ENCODE assay signal across 12 mouse cellular contexts in genomic region chr1:161621291-161621690, GRCm38 (mm10).
DNase-seq lines count a peak whose midpoint lies in the region; ATAC-seq and TF ChIP-seq lines count a peak whose summit lies in the region.
"Had no signal": no experiment of that assay in that cellular context is flagged by ENCODE, and none has a peak within 500 bp of the region (broad histone marks: within the 10 kb centered on the region; RNA-seq: fewer than 3 reads in every experiment).

No protein-coding gene starts in this region.

- no peak overlapping the region for H3K4me2 ChIP-seq in lung, postnatal 0 days (replicated peaks; ENCODE audit: low read depth, low read length)
- H3K4me2 ChIP-seq in kidney, embryonic 16.5 days (replicated peaks; ENCODE audit: low read depth, low read length), result no peak overlapping the region
- H3K4me2 ChIP-seq: intestine, embryonic 15.5 days; midbrain, embryonic 12.5 days; neural tube, embryonic 12.5 days had no signal

- DNase-seq in lung, postnatal 0 days (ENCODE audit: low spot score), result peak; percentile 9
- no peak for DNase-seq in lung, postnatal 10 days
- peak; percentile 80 for DNase-seq in Patski (ENCODE audit: low read depth, low spot score)
- DNase-seq in cerebellum, adult 8-10 months, result peak; percentile 9
- peak; percentile 15 to 21 for DNase-seq in left cerebral cortex, postnatal 36 days (ENCODE audit: low spot score in 2 of 2)
- DNase-seq in kidney, postnatal 10 days, result no peak
- DNase-seq in gastrocnemius, postnatal 25 days, result no peak
- DNase-seq: kidney, postnatal 36 days had no signal

- CTCF ChIA-PET in Patski (lab: Charles Lee), result no interaction called here

- intact Hi-C loops in left cerebral cortex, postnatal 36 days (cut with DNase I), result no loop called here

- no peaks in the 10 kb centered on the region for H3K27me3 ChIP-seq in lung, postnatal 0 days (replicated peaks; ENCODE audit: insufficient read depth, low read length)
- no peaks in the 10 kb centered on the region for H3K27me3 ChIP-seq in Patski
- H3K27me3 ChIP-seq in kidney, embryonic 16.5 days (ENCODE audit: insufficient read depth, low read length), result no peaks in the 10 kb centered on the region
- H3K27me3 ChIP-seq: intestine, embryonic 15.5 days; midbrain, embryonic 12.5 days; neural tube, embryonic 12.5 days had no signal

- H3K4me3 ChIP-seq in lung, postnatal 0 days (ENCODE audit: low read depth, low read length), result no peak overlapping the region
- H3K4me3 ChIP-seq in kidney, embryonic 16.5 days (ENCODE audit: low read length), result no peak overlapping the region
- H3K4me3 ChIP-seq: intestine, embryonic 15.5 days; midbrain, embryonic 12.5 days; neural tube, embryonic 12.5 days had no signal

- POLR2A ChIA-PET in Patski (lab: Charles Lee), result no interaction called here

- no peak for ATAC-seq in lung, postnatal 0 days
- peak; percentile 98 for ATAC-seq in Patski
- no peak for ATAC-seq in kidney, embryonic 16.5 days (ENCODE audit: low FRiP score, low TSS enrichment)
- ATAC-seq: intestine, embryonic 15.5 days had no signal

- H3K9me3 ChIP-seq in lung, postnatal 0 days (ENCODE audit: low read length), result no peaks in the 10 kb centered on the region
- H3K9me3 ChIP-seq in kidney, embryonic 16.5 days (ENCODE audit: low read length), result no peaks in the 10 kb centered on the region
- H3K9me3 ChIP-seq: intestine, embryonic 15.5 days; midbrain, embryonic 12.5 days; neural tube, embryonic 12.5 days had no signal

- no peak overlapping the region for H3K9ac ChIP-seq in lung, postnatal 0 days (replicated peaks; ENCODE audit: low read depth)
- H3K9ac ChIP-seq in kidney, embryonic 16.5 days (replicated peaks; ENCODE audit: low read length), result no peak overlapping the region
- H3K9ac ChIP-seq: intestine, embryonic 15.5 days; midbrain, embryonic 12.5 days; neural tube, embryonic 12.5 days had no signal

- H3K36me3 ChIP-seq in lung, postnatal 0 days (ENCODE audit: insufficient read depth, low read length), result no peaks in the 10 kb centered on the region
- H3K36me3 ChIP-seq in kidney, embryonic 16.5 days (ENCODE audit: insufficient read depth, low read length), result no peaks in the 10 kb centered on the region
- H3K36me3 ChIP-seq: intestine, embryonic 15.5 days; midbrain, embryonic 12.5 days; neural tube, embryonic 12.5 days had no signal

- WGBS in lung, postnatal 0 days, result 64% methylated on average over 6 of the region's 6 CpGs
- WGBS in kidney, embryonic 16.5 days, result 79% methylated on average over 6 of the region's 6 CpGs

- no peaks in the 10 kb centered on the region for H3K4me1 ChIP-seq in lung, postnatal 0 days (ENCODE audit: insufficient read depth, low read depth, low read length)
- H3K4me1 ChIP-seq in kidney, embryonic 16.5 days (ENCODE audit: insufficient read depth, low read length), result no peaks in the 10 kb centered on the region
- H3K4me1 ChIP-seq: intestine, embryonic 15.5 days; midbrain, embryonic 12.5 days; neural tube, embryonic 12.5 days had no signal

- no peak for TF ChIP-seq CTCF in lung, postnatal 0 days (IDR thresholded peaks at IDR 0.05)
- TF ChIP-seq CTCF in Patski (IDR thresholded peaks at IDR 0.05), result no peak

- no peak for TF ChIP-seq EP300 in lung, postnatal 0 days (IDR thresholded peaks at IDR 0.05)

- in situ Hi-C loops in Patski (cut with MboI; ENCODE audit: low pct_unique_long_range_greater_than_20kb), result no loop called here

- H3K27ac ChIP-seq in lung, postnatal 0 days (ENCODE audit: low read length), result no peak overlapping the region
- no peak overlapping the region for H3K27ac ChIP-seq in kidney, embryonic 16.5 days (ENCODE audit: low read length)
- H3K27ac ChIP-seq: intestine, embryonic 15.5 days; midbrain, embryonic 12.5 days; neural tube, embryonic 12.5 days had no signal

Comparison
In these comparisons a context has a peak if more than half of its experiments do, and no peak if none do; other contexts are left out.
1. DNase-seq: peak in lung, postnatal 0 days (single experiment), Patski (single experiment), cerebellum, adult 8-10 months (single experiment) and left cerebral cortex, postnatal 36 days (2 of 2); none in lung, postnatal 10 days (single experiment), kidney, postnatal 10 days (single experiment) and gastrocnemius, postnatal 25 days (single experiment).